Mouse (Mus musculus): ENCODE results near the gene Tet3.

DNA sequence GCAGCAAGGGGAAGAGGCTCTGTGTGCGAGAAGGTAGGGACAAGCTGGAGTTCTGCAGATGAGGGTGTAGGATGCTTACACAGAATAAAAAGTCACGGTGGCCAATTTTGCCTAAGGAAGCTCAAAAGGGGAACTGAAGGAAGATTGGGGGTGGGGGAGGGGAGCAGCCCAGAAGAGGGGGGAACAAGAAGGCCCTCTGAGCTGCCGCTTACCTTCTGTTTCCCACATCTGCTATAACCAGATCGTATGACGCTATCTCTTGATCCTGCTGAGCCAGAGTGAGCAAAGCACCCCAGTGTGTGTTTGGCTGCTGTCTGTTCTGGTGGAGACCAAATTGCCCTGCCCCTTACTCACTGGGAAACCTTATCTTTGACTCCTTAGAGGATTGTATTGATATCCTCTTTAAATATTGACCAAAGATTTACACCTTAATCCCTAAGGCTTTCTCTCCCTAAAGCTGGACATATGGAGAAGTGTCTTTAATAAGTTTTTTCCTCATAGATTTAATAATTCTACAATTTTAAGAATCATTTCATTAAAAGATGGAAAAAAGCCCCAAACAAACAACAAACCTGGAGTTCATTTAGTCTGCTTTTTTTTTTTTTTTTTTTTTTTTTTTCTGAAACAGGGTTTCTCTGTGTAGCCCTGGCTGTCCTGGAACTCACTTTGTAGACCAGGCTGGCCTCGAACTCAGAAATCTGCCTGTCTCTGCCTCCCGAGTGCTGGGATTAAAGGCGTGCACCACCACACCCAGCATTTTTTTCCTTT is 135.0 kb downstream of the Tet3 start:
- TF ChIP-seq TAL1 (IDR thresholded peaks at IDR 0.05; ENCODE audit: low read length) (no peak), GATA1 (IDR thresholded peaks at IDR 0.05; ENCODE audit: low read length) (no peak)
